Mouse (Mus musculus): ENCODE measurements at regions not wholly inside any gene's neighbourhood (a gene's known extent, or its start where the extent isn't known, plus 50 kb on each side); places are given as distances from the start of the nearest gene placed in this dataset.

- no peaks in the 10 kb centered on the region for H3K27me3 ChIP-seq (ENCODE audit: insufficient read depth, low read length)
- TF ChIP-seq NANOG (IDR thresholded peaks at IDR 0.05; ENCODE audit: borderline replicate concordance, low read length) = no peak
- TF ChIP-seq CTCF (conservative IDR thresholded peaks at IDR 0.05; ENCODE audit: low read length) = no peak
- TF ChIP-seq POU5F1 (IDR thresholded peaks at IDR 0.05; ENCODE audit: borderline replicate concordance, low read length) = no peak
- no peaks in the 10 kb centered on the region for H3K36me3 ChIP-seq (ENCODE audit: insufficient read depth, low read length)
Observed at GRCm38 (mm10) chr14:72042881-72043236, 448.8 kb downstream of the Gm9195 start.

GRCm38 (mm10) chr14:72042112-72042880 is 449.3 kb downstream of the Gm9195 start:
- no peaks in the 10 kb centered on the region for H3K4me1 ChIP-seq (replicated peaks; ENCODE audit: low read depth, low read length)
- no peak for TF ChIP-seq NANOG (IDR thresholded peaks at IDR 0.05; ENCODE audit: borderline replicate concordance, low read length)
- TF ChIP-seq POU5F1 (IDR thresholded peaks at IDR 0.05; ENCODE audit: borderline replicate concordance, low read length) = no peak
- no peak for TF ChIP-seq CTCF (conservative IDR thresholded peaks at IDR 0.05; ENCODE audit: low read length)
- H3K27me3 ChIP-seq (ENCODE audit: insufficient read depth, low read length) = no peaks in the 10 kb centered on the region
- no peak overlapping the region for H3K4me3 ChIP-seq (replicated peaks; ENCODE audit: low read length)
- H3K9me3 ChIP-seq (ENCODE audit: low read length) = peaks cover 24% of the 10 kb centered on the region; the same call in 1 of the 2 replicates
- H3K36me3 ChIP-seq (ENCODE audit: insufficient read depth, low read length) = no peaks in the 10 kb centered on the region

More at GRCm38 (mm10) chr14:72042881-72043236, 448.8 kb downstream of the Gm9195 start:
- H3K9me3 ChIP-seq (ENCODE audit: low read length) = peaks cover 24% of the 10 kb centered on the region; the same call in 1 of the 2 replicates
- no peaks in the 10 kb centered on the region for H3K4me1 ChIP-seq (replicated peaks; ENCODE audit: low read depth, low read length)
- no peak overlapping the region for H3K4me3 ChIP-seq (replicated peaks; ENCODE audit: low read length)

- Histone ChIP-seq H3K9me3 (ENCODE audit: low read length) (no peaks in the 10 kb centered on the region), H3K27me3 (ENCODE audit: insufficient read depth, low read length) (no peaks in the 10 kb centered on the region), H3K4me1 (replicated peaks; ENCODE audit: low read depth, low read length) (no peaks in the 10 kb centered on the region), H3K4me3 (replicated peaks; ENCODE audit: low read length) (no peak overlapping the region), H3K36me3 (ENCODE audit: insufficient read depth, low read length) (no peaks in the 10 kb centered on the region)
- TF ChIP-seq NANOG (IDR thresholded peaks at IDR 0.05; ENCODE audit: borderline replicate concordance, low read length) (no peak), CTCF (conservative IDR thresholded peaks at IDR 0.05; ENCODE audit: low read length) (no peak), POU5F1 (IDR thresholded peaks at IDR 0.05; ENCODE audit: borderline replicate concordance, low read length) (no peak)
Observed at GRCm38 (mm10) chr14:72030396-72030795, 461.2 kb downstream of the Gm9195 start.

GRCm38 (mm10) chr14:72027362-72028020 is 464.1 kb downstream of the Gm9195 start:
- no peaks in the 10 kb centered on the region for H3K36me3 ChIP-seq (ENCODE audit: insufficient read depth, low read length)
- H3K27me3 ChIP-seq (ENCODE audit: insufficient read depth, low read length) = no peaks in the 10 kb centered on the region
- H3K4me3 ChIP-seq (replicated peaks; ENCODE audit: low read length) = no peak overlapping the region
- no peaks in the 10 kb centered on the region for H3K4me1 ChIP-seq (replicated peaks; ENCODE audit: low read depth, low read length)
- TF ChIP-seq POU5F1 (IDR thresholded peaks at IDR 0.05; ENCODE audit: borderline replicate concordance, low read length) (no peak), CTCF (conservative IDR thresholded peaks at IDR 0.05; ENCODE audit: low read length) (no peak), NANOG (IDR thresholded peaks at IDR 0.05; ENCODE audit: borderline replicate concordance, low read length) (no peak)
- H3K9me3 ChIP-seq (ENCODE audit: low read length) = no peaks in the 10 kb centered on the region

GRCm38 (mm10) chr14:72004371-72004770 is 487.3 kb downstream of the Gm9195 start:
- 0 out of 2 replicates have a peak, but pooled peaks cover 2% of the 10 kb centered on the region for H3K27me3 ChIP-seq (ENCODE audit: insufficient read depth, low read length)

GRCm38 (mm10) chr14:72002205-72003138 is 489.2 kb downstream of the Gm9195 start:
- Histone ChIP-seq H3K4me3 (replicated peaks; ENCODE audit: low read length) (no peak overlapping the region), H3K4me1 (replicated peaks; ENCODE audit: low read depth, low read length) (no peaks in the 10 kb centered on the region), H3K27me3 (ENCODE audit: insufficient read depth, low read length) (0 out of 2 replicates have a peak, but pooled peaks cover 2% of the 10 kb centered on the region), H3K36me3 (ENCODE audit: insufficient read depth, low read length) (no peaks in the 10 kb centered on the region), H3K9me3 (ENCODE audit: low read length) (no peaks in the 10 kb centered on the region)
- TF ChIP-seq POU5F1 (IDR thresholded peaks at IDR 0.05; ENCODE audit: borderline replicate concordance, low read length) (no peak), NANOG (IDR thresholded peaks at IDR 0.05; ENCODE audit: borderline replicate concordance, low read length) (no peak), CTCF (conservative IDR thresholded peaks at IDR 0.05; ENCODE audit: low read length) (no peak)

More at GRCm38 (mm10) chr14:72004371-72004770, 487.3 kb downstream of the Gm9195 start:
- TF ChIP-seq NANOG (IDR thresholded peaks at IDR 0.05; ENCODE audit: borderline replicate concordance, low read length) (no peak), CTCF (conservative IDR thresholded peaks at IDR 0.05; ENCODE audit: low read length) (no peak), POU5F1 (IDR thresholded peaks at IDR 0.05; ENCODE audit: borderline replicate concordance, low read length) (no peak)
- Histone ChIP-seq H3K9me3 (ENCODE audit: low read length) (no peaks in the 10 kb centered on the region), H3K4me3 (replicated peaks; ENCODE audit: low read length) (no peak overlapping the region), H3K36me3 (ENCODE audit: insufficient read depth, low read length) (no peaks in the 10 kb centered on the region), H3K4me1 (replicated peaks; ENCODE audit: low read depth, low read length) (no peaks in the 10 kb centered on the region)

- H3K27me3 ChIP-seq (ENCODE audit: insufficient read depth, low read length) = no peaks in the 10 kb centered on the region
- TF ChIP-seq CTCF (conservative IDR thresholded peaks at IDR 0.05; ENCODE audit: low read length) = no peak
- TF ChIP-seq NANOG (IDR thresholded peaks at IDR 0.05; ENCODE audit: borderline replicate concordance, low read length) = no peak
- TF ChIP-seq POU5F1 (IDR thresholded peaks at IDR 0.05; ENCODE audit: borderline replicate concordance, low read length) = no peak
- no peaks in the 10 kb centered on the region for H3K36me3 ChIP-seq (ENCODE audit: insufficient read depth, low read length)
- H3K4me1 ChIP-seq (replicated peaks; ENCODE audit: low read depth, low read length) = no peaks in the 10 kb centered on the region
- no peaks in the 10 kb centered on the region for H3K9me3 ChIP-seq (ENCODE audit: low read length)
- no peak overlapping the region for H3K4me3 ChIP-seq (replicated peaks; ENCODE audit: low read length)
Observed at GRCm38 (mm10) chr14:71973016-71973415, 518.6 kb downstream of the Gm9195 start.

- Histone ChIP-seq H3K4me3 (replicated peaks; ENCODE audit: low read length) (no peak overlapping the region), H3K36me3 (ENCODE audit: insufficient read depth, low read length) (no peaks in the 10 kb centered on the region), H3K27me3 (ENCODE audit: insufficient read depth, low read length) (no peaks in the 10 kb centered on the region), H3K9me3 (ENCODE audit: low read length) (no peaks in the 10 kb centered on the region), H3K4me1 (replicated peaks; ENCODE audit: low read depth, low read length) (no peaks in the 10 kb centered on the region)
- TF ChIP-seq CTCF (conservative IDR thresholded peaks at IDR 0.05; ENCODE audit: low read length) (no peak), POU5F1 (IDR thresholded peaks at IDR 0.05; ENCODE audit: borderline replicate concordance, low read length) (no peak), NANOG (IDR thresholded peaks at IDR 0.05; ENCODE audit: borderline replicate concordance, low read length) (no peak)
Observed at GRCm38 (mm10) chr14:71972521-71972920, 519.1 kb downstream of the Gm9195 start.

All from E14TG2a.4 (cell line).